Mouse (Mus musculus): Measurements from ENCODE around the gene Npc2.

Gene Npc2

GRCm38 (mm10) chr12:84772726-84773441 lies at the start of gene Npc2, which contains the start of gene Isca2:
TSS of gene Npc2 (minus strand) at chr12:84773152.
TSS of gene Isca2 (plus strand) at chr12:84773251.
- DNase-seq (ENCODE audit: low read depth, low spot score), result peak; percentile 99

DNA sequence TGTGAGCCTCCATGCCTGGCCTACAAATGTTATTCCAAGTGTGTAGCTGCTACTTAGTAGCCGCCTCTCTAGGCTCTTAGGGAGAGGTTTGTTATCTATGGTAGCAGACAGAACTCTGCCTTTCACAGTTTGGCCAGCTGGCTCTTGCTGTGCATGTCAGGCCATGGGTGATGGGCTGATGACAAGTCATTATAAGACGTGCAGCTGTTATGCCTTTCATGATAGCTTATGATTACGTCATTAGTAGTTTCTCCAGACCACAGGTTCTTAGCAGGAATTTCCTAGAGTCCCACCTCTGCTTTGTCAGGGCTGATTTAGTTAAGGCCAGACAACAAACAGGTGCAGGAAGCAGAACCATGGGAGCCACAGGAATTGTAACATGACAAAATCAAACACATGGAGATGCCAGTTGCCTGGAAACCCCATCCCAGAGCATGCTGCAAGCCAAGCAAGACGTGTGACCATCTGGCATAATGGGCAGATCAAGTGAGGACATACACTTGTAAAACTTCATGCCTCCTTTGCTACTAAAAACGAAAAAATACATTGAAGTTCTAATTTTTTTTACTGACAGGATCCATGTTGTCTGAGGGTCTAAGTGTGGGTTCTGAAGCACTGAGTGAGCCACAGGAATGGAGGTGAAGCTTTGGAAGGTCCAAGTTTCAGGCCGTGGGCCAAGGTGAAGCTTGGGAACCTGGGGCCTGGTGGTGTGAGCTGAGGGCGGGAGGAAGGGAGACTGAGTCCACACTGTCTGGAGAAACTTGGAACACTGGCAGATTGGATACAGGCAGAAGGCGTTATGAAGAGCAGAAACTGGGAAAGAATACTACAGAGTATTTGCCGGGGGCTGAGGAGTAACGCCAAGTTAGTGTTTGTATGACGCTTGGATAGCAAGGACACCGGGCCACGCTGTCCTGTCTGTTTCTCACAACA lies 46.5 kb upstream of the Npc2 start:
- peak; percentile 32 for DNase-seq (ENCODE audit: low read depth, low spot score)

GRCm38 (mm10) chr12:84818496-84818895 lies 45.5 kb upstream of the Npc2 start:
- DNase-seq (ENCODE audit: low read depth, low spot score), result no peak

GRCm38 (mm10) chr12:84814663-84815325 lies 41.8 kb upstream of the Npc2 start:
- no peak for DNase-seq (ENCODE audit: low read depth, low spot score)

- DNase-seq (ENCODE audit: low read depth, low spot score), result no peak
Observed at GRCm38 (mm10) chr12:84813773-84814172, 40.8 kb upstream of the Npc2 start.

DNA sequence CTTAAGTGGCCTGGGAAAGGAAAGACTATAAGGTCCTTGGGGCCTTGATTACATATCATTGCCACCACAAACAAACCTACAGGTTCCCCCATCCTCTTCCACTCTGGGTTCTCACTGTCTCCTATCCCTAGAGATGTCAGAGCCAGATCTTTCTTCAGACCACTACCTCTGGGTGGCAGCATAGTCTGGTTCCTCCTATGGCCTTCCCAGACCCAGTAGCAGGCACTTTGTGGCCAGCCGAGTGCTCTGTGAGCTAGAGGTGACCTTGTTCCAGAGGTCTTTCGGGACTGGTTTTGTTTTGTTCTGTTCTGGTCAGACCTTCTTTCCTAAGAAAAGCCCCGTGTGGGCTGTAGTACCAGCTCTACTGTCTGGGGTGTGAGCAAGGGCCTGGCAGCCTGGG lies 39.1 kb upstream of the Npc2 start:
- DNase-seq (ENCODE audit: low read depth, low spot score), result no peak

DNA sequence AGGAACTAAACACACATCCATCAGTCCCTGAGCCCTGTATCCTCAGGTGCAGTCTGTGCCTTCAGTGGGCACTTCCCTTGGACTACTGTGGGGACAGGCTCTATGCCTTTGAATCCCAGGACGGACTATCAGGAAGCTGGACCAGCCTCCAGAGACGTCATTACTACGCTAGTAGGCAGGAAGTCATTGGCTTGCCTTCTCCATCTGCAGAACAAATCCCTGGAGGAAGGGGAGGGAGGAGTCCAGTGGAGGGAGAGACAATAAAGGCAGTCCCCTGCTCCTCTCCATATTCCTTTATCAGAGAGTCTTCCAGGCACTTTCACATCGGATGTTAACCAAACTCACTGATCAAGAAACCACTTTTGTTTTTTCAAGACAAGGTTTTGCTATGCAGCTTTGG lies 38.6 kb upstream of the Npc2 start:
- DNase-seq (ENCODE audit: low read depth, low spot score), result no peak

GRCm38 (mm10) chr12:84810810-84811209 lies 37.9 kb upstream of the Npc2 start:
- DNase-seq (ENCODE audit: low read depth, low spot score), result no peak

DNA sequence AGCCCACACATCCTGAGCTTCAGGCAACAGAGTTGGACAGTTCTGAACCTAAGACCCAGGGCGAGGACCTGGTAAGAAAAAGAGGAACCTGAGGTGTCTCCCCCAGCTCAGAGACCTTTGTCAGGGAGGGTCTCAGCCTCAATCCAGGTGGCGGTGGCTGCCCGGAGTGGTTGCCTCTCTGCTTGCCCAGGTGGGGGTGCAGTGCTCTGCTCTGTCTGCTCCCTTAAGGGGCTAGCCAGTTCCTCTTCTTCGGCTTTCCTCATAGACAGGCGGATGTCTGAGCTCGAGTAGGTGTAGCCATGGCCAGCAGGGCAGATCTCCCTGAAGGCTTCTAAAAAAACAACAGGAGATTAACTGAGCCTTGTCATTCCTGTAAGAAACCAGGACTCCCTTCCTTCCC lies 36.1 kb upstream of the Npc2 start:
- no peak for DNase-seq (ENCODE audit: low read depth, low spot score)

DNA sequence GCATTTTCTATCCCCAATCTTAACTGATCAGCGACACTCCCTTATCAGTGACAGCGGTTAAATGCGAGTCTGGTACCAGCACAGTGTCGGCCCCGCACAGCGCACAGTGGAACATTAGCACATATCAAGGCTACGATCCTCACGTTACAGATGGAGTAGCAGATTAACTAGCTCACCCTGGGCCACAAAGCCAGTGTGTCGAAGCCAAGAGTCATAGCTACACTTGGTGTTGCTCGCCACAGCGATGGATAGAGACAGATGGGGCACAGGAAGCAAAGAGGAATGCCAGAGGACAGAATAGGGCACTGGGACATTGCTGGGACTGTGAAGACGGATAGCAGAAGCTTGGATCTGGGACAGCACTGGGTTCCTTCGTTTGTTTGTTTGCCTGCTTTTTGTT lies 34.4 kb upstream of the Npc2 start:
- DNase-seq (ENCODE audit: low read depth, low spot score), result no peak

DNA sequence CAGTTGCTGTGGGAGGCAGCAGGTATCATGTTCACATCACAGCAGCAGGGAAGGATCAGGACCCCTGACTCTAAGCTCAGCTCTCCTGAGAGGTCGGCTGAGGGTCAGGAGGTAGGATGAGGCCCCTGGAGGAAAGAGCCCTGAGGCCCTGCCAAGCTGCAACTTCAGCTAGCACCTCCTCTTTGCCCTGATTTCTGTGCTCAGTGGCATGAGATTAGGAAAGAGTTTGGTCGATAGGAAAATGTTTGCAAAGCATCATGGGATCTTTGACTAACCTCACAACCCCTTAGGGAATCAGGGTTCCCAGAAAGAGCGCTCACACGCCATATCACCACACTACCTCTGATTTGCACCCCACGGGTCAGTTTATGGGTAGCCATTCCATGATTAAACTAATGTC lies 33.8 kb upstream of the Npc2 start:
- no peak for DNase-seq (ENCODE audit: low read depth, low spot score)

DNA sequence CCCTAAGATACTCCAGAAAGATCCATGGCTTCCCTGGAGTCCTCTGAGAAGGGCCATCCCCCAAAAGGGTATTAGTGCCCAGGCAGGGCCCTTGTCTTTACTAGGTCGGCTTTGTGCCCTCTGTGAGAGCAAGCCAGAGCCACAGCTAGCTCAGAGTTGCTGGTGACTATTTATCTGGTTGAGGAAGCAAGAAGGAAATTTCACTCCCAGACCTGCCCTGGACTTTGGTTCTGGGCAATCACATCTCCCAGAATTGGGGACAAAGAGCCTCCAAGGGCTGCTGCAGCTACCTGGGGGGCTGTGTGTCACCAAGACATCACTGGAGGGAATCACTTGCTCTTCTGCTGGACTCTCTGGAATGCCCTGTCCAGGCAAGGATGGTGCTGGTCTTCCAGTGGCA lies 33.1 kb upstream of the Npc2 start:
- no peak for DNase-seq (ENCODE audit: low read depth, low spot score)

DNA sequence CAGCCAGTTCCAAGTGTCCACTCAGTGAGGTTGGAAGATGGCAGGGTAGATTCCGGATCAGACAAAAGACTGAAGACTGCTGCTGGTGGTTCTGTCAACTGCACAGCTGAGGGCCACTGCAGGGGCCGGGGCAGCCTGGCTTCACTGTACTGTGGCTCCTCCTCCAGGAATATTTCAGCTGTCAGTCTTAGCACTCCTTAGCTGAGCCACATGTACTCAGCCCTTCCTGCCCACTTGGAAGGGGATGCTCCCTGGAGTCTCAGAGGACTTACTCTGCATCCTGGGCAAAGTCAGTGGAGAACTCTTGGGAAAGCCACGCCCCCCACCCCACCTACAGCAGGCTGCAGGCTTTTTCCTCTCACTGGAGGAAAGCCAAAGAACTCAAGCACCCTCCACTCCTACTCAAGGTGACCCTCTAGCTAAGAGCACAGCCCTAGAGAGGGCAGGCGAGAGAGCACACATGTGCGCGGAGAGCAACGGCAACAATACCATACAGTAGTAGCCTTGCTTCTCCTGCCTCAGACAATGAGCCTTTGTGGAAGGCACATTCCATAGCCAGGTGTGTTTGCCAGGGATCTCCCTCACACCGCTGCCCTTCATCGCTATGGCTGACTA lies 32.4 kb upstream of the Npc2 start:
- DNase-seq (ENCODE audit: low read depth, low spot score), result peak; percentile 26

DNA sequence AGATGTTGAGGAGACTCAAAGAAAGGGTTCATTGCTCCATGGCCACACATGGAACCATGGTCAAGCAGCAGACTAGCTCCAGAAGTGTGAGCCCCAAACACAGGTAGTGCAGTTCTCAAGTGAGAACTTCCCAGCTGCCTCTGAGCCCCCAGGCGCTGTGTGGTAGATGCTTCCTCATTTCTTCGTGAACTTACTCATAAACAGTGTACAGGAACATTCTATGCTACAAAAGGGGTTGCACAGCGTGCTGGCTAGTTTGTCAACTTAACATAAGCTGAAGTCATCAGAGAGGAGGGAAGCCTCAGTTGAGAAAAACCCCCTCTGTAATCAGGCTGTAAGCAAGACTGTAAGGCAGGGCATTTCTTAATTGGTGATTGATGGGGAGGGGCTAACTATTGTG lies 29.7 kb upstream of the Npc2 start:
- DNase-seq (ENCODE audit: low read depth, low spot score), result no peak

GRCm38 (mm10) chr12:84801532-84802110 lies 28.7 kb upstream of the Npc2 start:
- DNase-seq (ENCODE audit: low read depth, low spot score), result no peak

GRCm38 (mm10) chr12:84800419-84800818 lies 27.5 kb upstream of the Npc2 start:
- no peak for DNase-seq (ENCODE audit: low read depth, low spot score)

DNA sequence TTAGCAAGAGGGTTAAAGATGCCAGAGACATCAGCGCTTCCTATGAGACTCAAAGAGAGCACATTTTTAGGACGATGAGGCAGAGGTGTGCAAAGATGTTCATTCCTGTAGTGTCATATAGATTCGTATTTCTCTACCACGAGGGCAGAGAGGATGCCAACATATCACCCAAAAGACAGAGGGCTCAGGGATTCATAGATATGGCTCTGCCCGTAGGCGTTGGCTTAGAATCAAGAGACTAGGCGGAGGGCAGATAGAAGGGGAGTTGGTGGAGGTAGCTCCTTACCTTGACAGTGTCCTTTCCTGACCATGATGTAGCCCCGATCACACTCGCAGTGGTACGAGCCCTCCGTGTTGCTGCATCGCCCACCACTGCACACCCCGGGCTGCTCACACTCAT lies 26.1 kb upstream of the Npc2 start:
- DNase-seq (ENCODE audit: low read depth, low spot score), result no peak

- no peak for DNase-seq (ENCODE audit: low read depth, low spot score)
Observed at GRCm38 (mm10) chr12:84794647-84795046, 21.7 kb upstream of the Npc2 start.

GRCm38 (mm10) chr12:84792629-84793028 lies 19.7 kb upstream of the Npc2 start:
- no peak for DNase-seq (ENCODE audit: low read depth, low spot score)

GRCm38 (mm10) chr12:84790853-84791252 lies 17.9 kb upstream of the Npc2 start:
- DNase-seq (ENCODE audit: low read depth, low spot score), result no peak

DNA sequence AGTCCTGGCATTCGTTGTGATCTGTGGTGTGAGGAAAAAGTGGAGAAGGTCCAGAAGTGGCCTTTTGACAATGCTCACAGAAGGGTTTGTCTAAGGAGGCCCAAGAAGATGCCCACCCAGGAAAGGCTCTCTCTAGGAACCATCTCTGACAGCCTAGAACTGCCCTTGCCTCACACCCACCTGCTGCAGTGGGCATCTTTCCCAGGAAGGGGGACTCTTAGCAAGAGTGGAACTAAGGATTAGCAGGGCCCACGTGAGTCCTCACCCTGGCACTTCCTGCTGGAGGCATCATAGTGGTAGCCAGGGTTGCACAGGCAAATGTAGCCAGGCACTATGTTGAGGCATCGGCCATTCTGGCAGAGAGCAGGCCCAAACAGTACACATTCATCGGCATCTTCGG lies 13.1 kb upstream of the Npc2 start:
- DNase-seq (ENCODE audit: low read depth, low spot score), result no peak
